Mouse (Mus musculus): ENCODE data around the gene Gm28827. TPM values are rescaled to one million over a fixed set of nuclear protein-coding genes. Genes with fewer than 3 reads are reported as not detected.
"Not testable (repeated sequence)": the region's sequence is repeated elsewhere in the genome, so short reads cannot be mapped to it uniquely, and the experiment has no call there.

Gm28827 gene
- total RNA-seq (2021), result not detected
- long read RNA-seq, experiment 1, result 0 reads
- long read RNA-seq, experiment 2, result 0 reads

DNA sequence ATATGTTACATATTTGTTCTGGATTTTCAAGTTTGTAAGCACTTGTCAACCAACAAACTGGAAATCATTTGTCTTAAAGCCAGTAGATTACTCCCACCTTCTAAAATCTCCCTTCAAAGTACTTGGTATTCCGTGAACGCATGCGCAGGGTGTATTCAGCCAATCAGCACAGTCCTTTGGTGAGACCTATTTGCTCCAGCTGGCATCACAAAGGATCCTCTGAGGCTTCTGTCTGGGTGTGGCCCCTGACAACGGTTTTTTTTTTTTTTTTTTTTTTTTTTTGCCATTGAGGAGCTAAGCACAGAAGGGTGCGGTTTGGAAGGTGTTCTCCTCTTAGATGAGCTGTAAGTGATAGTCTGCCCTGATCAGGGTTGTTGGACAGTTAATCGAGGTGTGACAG lies at the start of gene Gm28827:
Gene Gm28827, plus strand, starts transcription at position 301 of the 400 bp plus-strand sequence.
- DNase-seq (ENCODE audit: low spot score in 2 of 2), result not testable (repeated sequence)

All from left cerebral cortex, adult 18-20 months (tissue).